Mouse (Mus musculus) Muller cell, postnatal 12 days (primary cell): Measurements from ENCODE around the gene Nme1.
A peak's percentile ranks its signal among the peaks of the same experiment; 100 is the strongest.

Experiments
- DNase-seq: peaks from one replicate; pipeline ENCODE4 v3.0.0-alpha.2; 2015; ENCODE audit errors: inconsistent ontology term

Nme1 gene

DNA sequence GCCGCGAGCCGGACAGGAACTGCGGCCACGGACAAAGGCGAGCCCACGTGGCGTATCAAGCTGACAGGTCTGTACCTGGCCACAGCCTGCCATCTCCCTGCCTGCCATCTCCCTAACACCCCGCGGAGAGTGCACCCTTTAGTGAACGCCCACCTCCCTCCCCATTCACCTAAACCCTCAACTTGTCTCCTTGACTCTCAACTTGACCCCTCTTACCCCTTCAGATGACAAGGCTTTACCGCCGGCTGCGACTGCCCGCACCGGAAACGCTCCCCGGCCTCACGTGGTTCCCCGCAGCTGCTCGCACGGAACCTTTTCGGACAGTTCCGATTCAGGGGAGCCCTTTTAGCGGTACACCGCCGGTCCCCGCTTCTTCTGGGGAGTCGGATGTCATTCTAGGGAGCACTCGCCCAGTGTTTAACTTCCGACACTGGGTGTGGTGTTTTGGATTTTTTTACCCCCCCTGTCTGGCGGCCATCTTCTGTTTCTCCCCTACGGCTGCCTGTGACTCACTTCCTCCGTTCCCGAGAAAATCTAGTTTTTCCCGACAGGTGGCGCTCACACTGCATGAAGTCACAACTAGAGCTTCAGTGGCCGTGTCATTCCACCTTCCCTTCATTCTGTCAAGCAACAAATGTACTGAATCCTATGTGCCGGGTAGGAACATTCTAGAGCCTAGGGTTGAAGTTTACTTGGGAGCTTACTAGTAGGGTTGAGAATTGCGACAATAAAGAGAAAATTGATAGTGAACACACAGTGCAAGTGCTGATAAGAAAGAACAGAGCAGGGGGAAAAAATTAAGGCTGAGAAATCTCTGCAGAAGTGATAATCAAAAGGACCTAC, at the start of gene Nme1, which contains the start of gene Gm20390:
TSS of gene Nme1 (minus strand) at position 517 of the 843 bp plus-strand sequence.
TSS of gene Gm20390 (minus strand) at position 289 of the 843 bp plus-strand sequence.
- DNase-seq: peak; percentile 99

DNA sequence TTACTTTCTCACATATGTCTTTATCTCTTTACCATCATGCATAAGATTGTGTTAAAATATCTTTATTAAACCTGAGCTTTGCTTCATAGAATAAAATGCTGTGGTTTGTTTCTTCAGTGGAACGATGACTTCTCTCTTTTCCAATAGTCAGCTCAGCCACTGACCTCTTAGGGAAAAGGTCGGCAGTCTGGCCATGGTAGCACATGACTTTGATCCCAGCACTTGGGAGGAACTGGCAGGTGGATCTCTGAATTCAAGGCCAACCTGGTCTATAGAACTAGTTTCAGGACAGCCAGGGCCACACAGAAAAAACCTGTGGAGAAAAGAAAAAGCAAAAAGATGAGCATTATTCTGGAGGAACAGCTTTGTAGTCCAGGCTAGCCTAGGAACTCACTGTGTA, 35.0 kb upstream of the Nme1 start:
- DNase-seq: no peak

DNA sequence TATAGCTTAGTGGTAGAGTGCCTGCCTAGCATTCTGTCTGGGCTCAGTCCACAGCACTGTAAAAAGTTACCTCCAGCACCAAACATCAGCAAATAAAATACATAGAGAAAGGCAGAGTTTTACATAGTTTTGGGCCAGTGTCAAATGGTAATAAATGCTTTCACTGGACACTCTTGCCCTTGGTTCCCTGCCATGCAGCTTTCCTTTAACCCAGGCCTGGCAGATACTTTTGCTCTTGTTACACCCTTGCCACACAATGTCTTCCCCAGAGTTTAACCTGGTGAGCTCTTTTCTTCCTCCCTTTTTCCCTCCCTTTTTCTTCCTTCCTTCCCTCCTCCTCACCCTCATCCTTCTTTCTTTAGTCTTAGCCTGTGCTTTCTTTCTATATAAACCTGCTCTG, 31.0 kb upstream of the Nme1 start:
- DNase-seq: no peak

DNA sequence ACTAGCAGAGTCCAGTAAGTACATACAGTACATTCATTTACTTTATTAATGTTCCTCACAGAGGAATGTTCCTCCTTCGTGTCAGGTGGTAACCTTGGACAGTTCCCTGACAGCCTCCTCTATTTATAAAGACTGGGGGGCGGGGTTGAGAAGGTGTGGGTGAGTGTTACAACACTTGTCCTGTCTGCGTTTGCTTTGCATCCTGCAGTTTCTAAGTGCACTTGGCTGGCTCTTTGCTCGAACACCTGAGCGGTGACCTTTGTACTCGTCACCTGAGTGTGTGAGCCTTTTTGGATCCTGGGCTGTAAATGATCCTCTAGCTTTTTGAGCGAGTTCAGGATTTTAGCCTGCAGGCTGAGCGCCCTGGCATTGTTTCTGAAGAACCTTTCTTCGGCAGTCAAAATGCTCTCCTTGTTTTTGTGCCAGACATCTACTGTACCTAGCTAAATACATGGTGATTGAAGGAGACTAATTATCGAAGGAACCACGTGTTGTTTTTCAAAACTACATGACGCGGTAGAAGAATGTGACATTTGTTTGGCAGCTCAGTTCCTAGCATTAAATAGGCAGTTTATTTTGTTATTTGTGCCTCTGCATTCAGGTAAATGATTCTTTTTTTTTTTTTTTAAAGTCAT, 28.9 kb upstream of the Nme1 start:
- peak; percentile 51 for DNase-seq

DNA sequence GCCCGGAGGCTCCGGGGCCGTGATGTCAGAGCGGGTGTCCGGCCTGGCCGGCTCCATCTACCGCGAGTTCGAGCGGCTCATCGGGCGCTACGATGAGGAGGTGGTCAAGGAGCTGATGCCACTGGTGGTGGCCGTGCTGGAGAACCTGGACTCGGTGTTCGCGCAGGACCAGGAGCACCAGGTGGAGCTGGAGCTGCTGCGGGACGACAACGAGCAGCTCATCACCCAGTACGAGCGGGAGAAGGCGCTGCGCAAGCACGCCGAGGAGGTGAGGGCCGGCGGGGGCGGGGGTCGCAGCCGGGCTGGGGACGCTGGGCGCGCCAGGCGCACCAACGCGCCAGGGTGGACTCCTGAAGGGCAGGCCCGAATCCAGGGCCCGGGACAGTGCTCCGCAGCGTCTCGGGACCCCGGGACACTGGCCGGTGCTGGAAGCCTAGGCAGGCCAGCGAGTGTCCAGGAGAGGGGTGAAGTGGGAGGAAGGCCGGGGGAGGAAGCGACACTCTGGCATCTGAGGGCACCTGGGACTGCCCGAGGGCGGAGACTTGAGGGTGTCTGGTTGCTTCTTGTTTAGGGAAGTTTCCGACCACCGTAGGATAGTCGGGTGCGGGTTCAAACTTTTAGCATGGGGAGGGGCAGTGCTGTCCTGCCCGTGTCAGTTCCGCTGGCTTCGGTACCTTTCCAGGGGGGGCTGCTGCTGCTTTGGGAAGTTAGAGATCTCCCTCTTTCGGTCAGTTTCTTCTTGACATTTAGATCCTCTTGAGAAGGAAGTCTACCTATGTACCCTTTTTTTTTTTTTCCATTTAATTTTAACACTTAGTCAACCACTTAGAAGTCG, 28.2 kb upstream of the Nme1 start:
- peak; percentile 68 for DNase-seq

DNA sequence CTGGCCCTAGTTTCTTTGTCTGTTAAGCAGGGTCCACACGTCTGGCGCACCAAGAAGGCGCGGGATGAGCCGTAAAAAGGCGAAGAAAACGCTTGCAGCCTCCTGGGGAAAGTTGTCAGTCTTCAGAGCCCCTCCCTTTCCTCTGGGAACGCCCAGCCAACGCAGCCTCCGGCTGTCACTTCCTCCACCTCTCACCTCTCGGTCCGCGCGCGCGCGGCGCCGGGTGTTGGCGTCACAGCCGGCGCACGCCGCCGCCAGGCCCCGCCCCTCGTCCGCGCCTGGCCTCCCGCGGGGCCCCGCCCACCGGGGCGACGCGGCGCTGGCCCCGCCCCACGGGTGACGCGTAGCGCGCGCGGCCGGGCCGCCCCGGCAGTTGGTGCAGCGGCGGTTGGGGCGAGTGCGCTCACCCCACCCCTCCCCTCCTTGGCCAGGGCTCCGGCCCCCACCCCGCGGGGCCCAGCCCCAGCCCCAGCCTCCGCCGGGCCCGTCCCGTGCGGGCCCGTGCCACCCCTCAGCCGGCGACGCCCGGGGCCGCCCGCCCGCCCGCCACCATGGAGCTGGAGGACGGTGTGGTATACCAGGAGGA, 27.5 kb upstream of the Nme1 start, which contains the start of gene Spag9:
TSS of gene Spag9 (plus strand) at position 372 of the 586 bp plus-strand sequence.
- peak; percentile 98 for DNase-seq

DNA sequence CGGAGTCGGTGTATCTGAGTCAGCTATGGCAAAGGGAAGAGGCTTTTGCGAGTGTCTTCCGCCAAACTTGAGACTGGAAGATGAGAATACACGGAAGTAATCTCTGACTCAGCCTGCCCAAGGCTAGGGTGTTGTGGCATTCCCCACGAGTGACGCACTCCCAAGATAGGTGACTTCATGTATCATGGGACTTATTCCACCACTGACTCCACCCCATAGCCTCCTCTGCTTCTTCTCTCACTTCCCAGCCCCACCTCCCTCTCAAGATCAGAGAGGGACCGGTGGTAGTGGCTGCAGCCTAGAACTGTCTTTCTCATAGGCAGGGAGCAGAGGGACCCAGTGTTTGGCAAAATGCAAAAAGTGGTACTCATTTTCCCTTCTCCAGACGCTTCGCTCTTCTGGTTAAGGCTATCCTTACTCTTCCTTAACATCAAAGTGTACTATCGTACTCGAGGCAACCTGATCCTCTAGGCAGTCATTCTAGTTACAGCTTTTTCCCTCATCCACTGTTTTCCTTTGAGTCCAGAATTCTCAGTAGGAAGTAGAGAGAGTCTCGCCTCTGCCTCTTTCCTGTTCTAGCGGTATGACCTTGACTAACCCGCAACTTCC, 26.9 kb upstream of the Nme1 start:
- DNase-seq: peak; percentile 96

DNA sequence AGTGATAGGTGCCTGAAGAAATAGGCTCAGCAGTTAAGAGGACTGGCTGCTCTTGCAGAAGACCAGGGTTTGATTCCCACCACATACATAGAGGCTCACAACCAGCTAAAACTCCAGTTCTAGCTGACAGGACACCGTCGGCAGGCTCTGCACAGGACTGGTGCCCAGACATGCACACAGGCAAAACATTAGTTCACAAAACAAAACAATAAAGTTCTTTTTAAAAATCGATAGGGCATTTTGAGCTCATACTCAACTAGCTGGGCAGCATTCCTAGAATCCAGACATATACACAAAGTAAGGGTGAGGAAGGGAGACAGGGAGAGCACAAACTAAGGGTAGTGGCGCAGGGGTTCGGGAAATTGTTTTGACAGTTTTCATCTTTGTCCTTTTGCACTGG, 26.2 kb upstream of the Nme1 start:
- DNase-seq: no peak

DNA sequence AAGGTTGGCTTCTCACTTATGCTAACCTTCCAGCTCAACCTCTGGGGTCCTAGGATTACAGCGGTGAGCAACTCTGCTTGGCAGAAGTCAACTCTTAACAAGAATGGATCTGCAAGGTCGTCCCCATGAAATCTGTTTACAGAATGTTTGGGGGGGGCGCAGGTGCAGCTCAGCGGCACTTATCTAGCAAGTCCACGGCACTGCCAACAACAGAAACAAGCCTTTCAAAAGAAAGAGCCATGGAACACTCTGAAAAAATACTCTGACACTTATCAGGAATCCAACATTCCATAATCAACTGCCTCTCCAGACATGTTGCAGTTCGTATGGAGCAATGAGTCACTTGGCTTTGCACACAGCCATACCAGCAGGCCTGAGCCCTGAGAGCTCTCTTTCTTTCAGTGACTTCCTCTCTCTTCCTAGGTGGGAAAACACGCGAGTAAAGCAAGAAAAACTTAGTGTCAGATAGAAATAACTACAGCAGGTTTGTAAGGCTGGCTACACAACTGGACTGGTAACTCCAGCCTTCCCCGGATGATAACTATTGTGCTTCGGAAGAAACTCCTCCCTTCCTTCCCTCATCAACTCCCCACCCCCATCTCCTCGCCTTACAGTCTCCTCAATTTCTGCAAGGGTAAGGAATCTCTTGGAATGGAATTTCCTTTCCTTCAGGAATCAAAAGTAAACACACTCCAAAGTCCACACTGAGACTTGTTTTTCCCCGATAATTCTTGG, 20.2 kb upstream of the Nme1 start:
- no peak for DNase-seq

DNA sequence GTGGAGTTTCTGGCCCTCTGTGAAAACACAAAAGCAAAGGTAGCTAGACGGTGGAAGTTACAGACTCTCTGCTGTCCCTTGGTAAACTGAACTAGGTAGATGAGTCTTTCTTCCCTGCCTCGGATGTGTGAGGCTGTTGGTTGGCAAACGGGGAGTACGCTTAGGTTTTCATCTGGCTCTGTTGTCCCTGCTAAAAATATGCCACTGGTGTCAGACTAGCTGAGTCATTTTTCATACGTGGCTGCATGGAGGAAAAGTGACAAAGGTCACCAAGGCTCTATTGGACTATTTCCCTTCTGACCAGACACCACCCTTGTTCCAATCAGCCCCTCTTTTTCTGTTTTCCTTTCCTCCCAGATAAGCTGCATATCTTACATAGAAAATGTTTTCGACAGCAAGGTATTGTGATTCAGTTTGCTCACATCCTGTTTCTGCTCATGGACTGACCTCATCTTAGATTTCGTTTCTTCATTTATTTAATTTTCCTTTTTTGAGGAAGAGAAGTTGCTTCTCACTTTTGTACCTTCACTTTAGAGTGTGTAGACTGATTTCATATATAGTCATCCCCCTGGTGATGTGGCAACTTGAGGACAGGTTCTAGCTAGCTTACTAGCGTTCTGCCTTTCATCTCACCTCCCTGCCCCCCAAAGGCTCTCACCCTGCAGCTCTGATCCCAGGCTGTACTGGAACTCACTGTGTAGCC, 19.5 kb upstream of the Nme1 start:
- DNase-seq: peak; percentile 8

DNA sequence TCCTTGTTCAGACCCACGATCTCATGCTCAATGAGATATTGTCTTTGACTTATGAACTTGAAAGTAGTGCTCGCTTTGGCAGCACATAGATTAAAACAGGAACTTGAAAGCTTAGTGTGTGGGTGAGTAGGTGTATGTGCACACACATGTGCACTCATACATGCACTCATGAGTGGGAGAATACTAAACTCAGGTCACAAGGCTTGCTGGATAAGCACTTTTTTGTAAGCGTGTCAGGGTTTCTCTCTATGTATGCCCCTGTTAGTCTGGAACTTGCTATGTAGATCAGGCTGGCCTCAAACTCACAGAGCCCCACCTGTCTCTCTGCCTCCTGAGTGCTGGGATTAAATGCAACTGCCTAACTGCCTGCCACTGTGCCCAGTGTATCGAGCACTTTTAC, 18.7 kb upstream of the Nme1 start:
- no peak for DNase-seq

DNA sequence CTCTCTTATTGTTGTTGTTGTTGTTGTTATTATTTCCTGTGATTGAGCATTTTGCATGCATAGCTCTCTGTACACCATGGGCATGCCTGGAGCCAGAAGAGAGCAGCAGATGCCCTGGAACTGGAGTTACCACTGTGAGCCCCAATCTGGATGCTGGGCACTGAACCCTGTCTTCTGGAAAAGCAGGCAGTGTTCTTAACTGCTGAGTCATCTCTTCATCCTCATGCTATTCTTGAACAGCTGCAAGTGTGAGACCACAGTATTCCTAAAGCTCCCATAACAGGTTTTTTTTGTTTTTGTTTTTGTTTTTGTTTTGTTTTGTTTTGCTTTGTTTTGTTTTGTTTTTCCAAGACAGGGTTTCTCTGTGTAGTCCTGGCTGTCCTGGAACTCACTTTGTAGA, 18.0 kb upstream of the Nme1 start:
- no peak for DNase-seq

DNA sequence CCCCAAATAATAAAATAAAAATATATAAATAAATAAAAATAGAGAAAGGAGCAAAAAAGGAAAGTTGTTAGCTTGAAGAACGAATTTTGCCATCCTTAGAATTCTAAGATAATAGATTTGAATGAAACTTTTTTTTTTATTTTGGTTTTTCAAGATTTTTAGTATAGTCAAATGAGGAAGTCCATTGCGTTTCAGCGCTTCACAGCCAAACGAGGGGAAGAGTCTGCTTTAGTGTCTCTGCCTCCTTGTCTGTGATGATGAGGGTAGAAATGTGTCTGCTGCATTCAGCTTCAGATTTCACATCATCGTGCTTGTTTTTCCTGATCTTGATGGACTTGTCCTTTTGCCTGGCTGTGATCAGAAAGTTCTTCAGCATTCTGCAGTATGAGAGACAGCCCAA, 16.9 kb upstream of the Nme1 start:
- no peak for DNase-seq

DNA sequence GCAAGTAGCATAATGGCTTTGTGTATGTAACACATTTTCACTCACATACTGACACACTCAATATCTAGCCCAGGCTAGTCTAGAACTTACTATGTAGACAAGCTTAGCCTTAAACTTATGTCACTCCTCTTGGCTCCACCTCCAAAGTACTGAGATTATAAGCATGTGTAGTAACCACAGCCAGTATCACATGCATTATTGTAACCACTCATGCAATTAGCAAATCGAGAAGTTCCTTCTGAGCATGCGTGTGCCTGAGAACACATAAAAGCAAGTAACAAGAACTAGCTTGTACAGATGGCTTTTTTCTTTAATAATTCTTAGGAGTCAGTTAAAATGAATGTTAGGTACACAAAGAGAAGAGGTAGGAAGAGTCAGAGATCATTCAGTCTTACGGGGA, 16.3 kb upstream of the Nme1 start:
- no peak for DNase-seq

DNA sequence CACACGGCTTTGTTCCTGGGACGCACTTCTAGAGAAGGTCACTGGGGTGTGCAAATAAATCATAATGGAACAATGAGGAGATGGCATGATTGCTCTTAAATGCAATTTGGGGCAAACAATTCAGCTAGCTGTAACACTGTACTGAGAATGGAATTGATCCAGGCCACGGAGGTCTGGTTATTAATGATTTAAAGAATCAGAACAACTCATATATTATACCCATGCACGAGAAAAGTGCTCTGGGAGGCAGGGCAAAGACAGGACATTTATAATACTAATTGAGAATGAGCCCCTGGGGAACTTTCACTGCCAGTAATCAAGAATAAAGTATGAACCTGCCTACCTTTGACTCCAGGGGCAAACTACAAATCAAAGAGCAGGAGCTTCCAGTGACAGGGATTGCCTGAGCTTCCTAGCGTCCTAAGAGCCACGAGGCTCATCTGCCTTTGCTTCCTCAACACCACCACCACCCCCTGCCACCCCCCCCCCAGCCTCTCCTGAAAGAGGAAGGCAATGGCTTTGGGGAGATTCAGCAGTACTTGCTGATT, 11.3 kb upstream of the Nme1 start:
- no peak for DNase-seq

DNA sequence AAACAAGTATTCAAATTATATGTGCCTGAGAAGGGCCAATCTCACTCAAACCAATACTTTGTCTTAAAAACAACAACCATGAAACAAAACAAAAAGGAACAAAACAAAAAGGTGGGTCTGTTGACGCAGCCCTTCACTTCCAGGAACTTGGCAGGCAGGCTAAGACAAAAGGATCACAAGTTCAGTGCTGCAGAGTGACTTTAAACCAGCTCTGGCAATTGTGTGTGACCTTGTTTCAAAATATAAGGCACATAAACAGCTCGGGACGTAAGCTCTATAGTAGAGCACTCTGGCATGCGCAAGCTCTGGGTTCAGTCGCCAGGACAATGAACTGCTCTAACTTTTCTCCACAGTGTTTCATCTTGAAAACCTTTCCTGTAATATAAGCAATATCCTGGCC, 4.6 kb upstream of the Nme1 start:
- no peak for DNase-seq

DNA sequence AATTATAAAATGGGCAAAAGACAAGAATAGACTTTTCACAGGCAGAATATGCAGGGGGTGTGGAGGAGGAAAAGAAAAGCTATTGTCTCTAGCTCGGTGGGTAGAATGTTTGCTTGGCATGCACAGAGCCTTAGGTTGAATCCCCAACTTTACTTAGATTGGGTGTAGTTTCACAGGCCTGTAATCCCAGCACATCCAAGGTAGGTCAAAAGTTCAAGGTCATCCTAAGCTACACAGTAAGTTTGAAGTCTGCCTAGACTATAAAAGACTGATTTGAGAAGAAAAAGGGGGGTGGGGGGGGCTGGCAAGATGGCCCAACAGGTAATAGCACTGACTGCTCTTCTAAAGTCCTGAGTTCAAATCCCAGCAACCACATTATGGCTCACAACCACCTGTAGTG, 1.5 kb upstream of the Nme1 start:
- DNase-seq: no peak

DNA sequence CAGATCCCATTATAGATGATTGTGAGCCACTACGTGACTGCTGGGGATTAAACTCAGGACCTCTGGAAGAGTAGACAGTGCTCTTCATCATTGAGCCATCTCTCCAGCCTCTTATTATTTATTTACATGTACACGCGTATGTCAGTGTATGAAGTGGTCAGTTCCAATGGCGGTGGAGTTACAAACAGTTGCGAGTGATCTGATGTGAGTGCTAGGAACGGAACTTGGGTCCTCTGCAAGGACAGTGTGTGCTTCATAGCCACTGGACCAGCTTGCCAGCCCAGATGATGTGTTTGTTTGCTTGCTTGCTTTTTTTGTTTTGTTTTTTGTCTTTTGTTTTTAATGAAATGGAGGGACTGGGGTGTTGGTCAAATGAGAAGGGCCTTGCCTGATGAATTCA, 850 bp upstream of the Nme1 start:
- DNase-seq: no peak

DNA sequence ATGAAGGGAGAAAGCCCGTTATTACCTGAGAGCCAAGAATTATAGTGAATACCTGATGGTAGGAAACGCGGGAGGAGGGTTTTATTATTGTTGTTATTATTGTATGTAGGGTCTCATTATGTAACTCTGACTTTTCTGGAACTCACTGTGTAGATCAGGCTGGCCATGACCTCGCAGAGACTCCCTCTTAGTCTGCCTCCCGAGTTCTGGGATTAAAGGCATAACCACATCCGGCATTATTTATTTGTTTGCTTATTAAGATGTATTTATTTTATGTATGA, 467 bp upstream of the Nme1 start:
- DNase-seq: no peak

DNA sequence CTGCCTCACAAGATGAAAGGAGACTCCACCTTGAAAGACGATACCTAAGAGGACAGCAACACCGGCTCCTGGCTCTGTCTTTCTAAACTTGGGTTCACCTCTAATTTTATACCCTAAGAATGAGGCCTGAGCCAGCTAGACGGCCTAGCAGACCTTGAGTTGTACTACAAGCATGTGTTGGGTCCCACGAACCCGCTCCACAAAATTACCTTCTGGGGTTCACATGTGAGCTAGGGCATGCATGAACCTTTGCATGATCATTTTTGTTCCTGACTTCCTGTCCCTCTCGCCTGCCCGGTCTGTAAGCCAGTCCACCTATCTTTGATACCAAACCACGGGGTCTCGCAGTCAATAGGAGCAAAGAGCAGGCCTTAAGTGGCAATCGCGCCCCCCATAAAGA, 940 bp downstream of the Nme1 start:
- no peak for DNase-seq
